Mouse (Mus musculus) lung, adult 2 months (tissue): ENCODE results near the gene Olfr1124.

Experiments used
- CTCF ChIP-seq: fragments of 200-500 bp; IDR thresholded peaks from 2 replicates; pipeline ENCODE4 v1.5.1; 2011; ENCODE audit warnings: mild to moderate bottlenecking, low read length, control low read depth; ENCODE audit not compliant: insufficient read depth
- POLR2A ChIP-seq: fragments of 200-500 bp; IDR thresholded peaks from 2 replicates; pipeline ENCODE4 v1.6.1; 2011; ENCODE audit warnings: low read depth, mild to moderate bottlenecking, control low read depth, low read length, borderline replicate concordance; ENCODE audit errors: extremely low read depth

GRCm38 (mm10) chr2:87482276-87482675 is 52.2 kb downstream of the Olfr1124 start:
- TF ChIP-seq POLR2A (no peak), CTCF (no peak)
